Mouse (Mus musculus) gastrocnemius, postnatal 14 days (tissue): ENCODE data around the gene Fbxw21. TPM values are rescaled to one million over a fixed set of nuclear protein-coding genes. Genes with fewer than 3 reads are reported as not detected.
"Not testable (repeated sequence)": the region's sequence is repeated elsewhere in the genome, so short reads cannot be mapped to it uniquely, and the experiment has no call there.

Experiments
- DNase-seq: peaks from one replicate; pipeline ENCODE4 v3.0.0; 2021; ENCODE audit warnings: mixed read lengths
- intact Hi-C: fragments of 180-260 bp; cut with DNase I; formaldehyde crosslinking; loops from one replicate; pipeline ENCODE4 v1.15.1; 2025; ENCODE audit warnings: low total_unique reads
- long read RNA-seq, 2 experiments: library from polyadenylated mRNA; stranded (forward); transcript quantifications; one replicate each; pipeline ENCODE4 v2.0.0; 2021
- total RNA-seq, 2 experiments: library from RNA; stranded (reverse); gene quantifications; 2 replicates each; pipeline ENCODE4 v1.2.3; 2021

Gene Fbxw21
- not detected for total RNA-seq
- long read RNA-seq, experiment 1: 0 reads
- long read RNA-seq, experiment 2: 0 reads

- intact Hi-C loops: no loop called here
- no peak for DNase-seq
Observed at GRCm38 (mm10) chr9:109161941-109162340, at the start of gene Fbxw21. TSS of gene Fbxw21 (minus strand) at chr9:109162041.

- intact Hi-C loops: not testable (repeated sequence)
Observed at GRCm38 (mm10) chr9:109201347-109201746, 39.5 kb upstream of the Fbxw21 start.

GRCm38 (mm10) chr9:109200349-109200748 lies 38.5 kb upstream of the Fbxw21 start:
- intact Hi-C loops: no loop called here

More at GRCm38 (mm10) chr9:109201347-109201746, 39.5 kb upstream of the Fbxw21 start:
- DNase-seq: not testable (repeated sequence)

GRCm38 (mm10) chr9:109199353-109199752 lies 37.5 kb upstream of the Fbxw21 start:
- intact Hi-C loops: no loop called here
- no peak for DNase-seq

More at GRCm38 (mm10) chr9:109200349-109200748, 38.5 kb upstream of the Fbxw21 start:
- no peak for DNase-seq

- intact Hi-C loops, DNase-seq: not testable (repeated sequence)
Observed at GRCm38 (mm10) chr9:109195875-109196274, 34.0 kb upstream of the Fbxw21 start, which contains the start of gene Fbxw13. TSS of gene Fbxw13 (minus strand) at chr9:109195975.

GRCm38 (mm10) chr9:109177208-109177607 lies 15.4 kb upstream of the Fbxw21 start:
- DNase-seq: no peak
- intact Hi-C loops: no loop called here

- intact Hi-C loops: no loop called here
- no peak for DNase-seq
Observed at GRCm38 (mm10) chr9:109176301-109176700, 14.5 kb upstream of the Fbxw21 start.

- no peak for DNase-seq
- intact Hi-C loops: no loop called here
Observed at GRCm38 (mm10) chr9:109167316-109167715, 5.5 kb upstream of the Fbxw21 start.

- DNase-seq, intact Hi-C loops: not testable (repeated sequence)
Observed at GRCm38 (mm10) chr9:109140414-109140813, 21.4 kb downstream of the Fbxw21 start.

- no peak for DNase-seq
- intact Hi-C loops: no loop called here
Observed at GRCm38 (mm10) chr9:109130076-109130475, 31.8 kb downstream of the Fbxw21 start.

GRCm38 (mm10) chr9:109128211-109128610 lies 33.6 kb downstream of the Fbxw21 start:
- intact Hi-C loops: no loop called here

GRCm38 (mm10) chr9:109127076-109127475 lies 34.8 kb downstream of the Fbxw21 start:
- no peak for DNase-seq
- intact Hi-C loops: no loop called here

More at GRCm38 (mm10) chr9:109128211-109128610, 33.6 kb downstream of the Fbxw21 start:
- DNase-seq: no peak

- intact Hi-C loops: no loop called here
- no peak for DNase-seq
Observed at GRCm38 (mm10) chr9:109125481-109125880, 36.4 kb downstream of the Fbxw21 start.

- DNase-seq: no peak
Observed at GRCm38 (mm10) chr9:109125043-109125442, 36.8 kb downstream of the Fbxw21 start.

GRCm38 (mm10) chr9:109124164-109124563 lies 37.7 kb downstream of the Fbxw21 start:
- intact Hi-C loops: loop anchor here (5.0 kb wide), 2 partner anchors 37 to 122 kb away; no protein-coding TSS in a partner anchor
- no peak for DNase-seq

More at GRCm38 (mm10) chr9:109125043-109125442, 36.8 kb downstream of the Fbxw21 start:
- intact Hi-C loops: no loop called here

GRCm38 (mm10) chr9:109123266-109123665 lies 38.6 kb downstream of the Fbxw21 start:
- intact Hi-C loops: loop anchor here (5.0 kb wide), 2 partner anchors 36 to 121 kb away; no protein-coding TSS in a partner anchor

GRCm38 (mm10) chr9:109122553-109123085 lies 39.2 kb downstream of the Fbxw21 start:
- DNase-seq: no peak
- intact Hi-C loops: loop anchor here (5.0 kb wide), 2 partner anchors 35 to 120 kb away; no protein-coding TSS in a partner anchor

More at GRCm38 (mm10) chr9:109123266-109123665, 38.6 kb downstream of the Fbxw21 start:
- DNase-seq: no peak

- no peak for DNase-seq
- intact Hi-C loops: loop anchor here (5.0 kb wide), 2 partner anchors 34 to 119 kb away; no protein-coding TSS in a partner anchor
Observed at GRCm38 (mm10) chr9:109120956-109121355, 40.9 kb downstream of the Fbxw21 start.

GRCm38 (mm10) chr9:109119571-109119970 lies 42.3 kb downstream of the Fbxw21 start:
- intact Hi-C loops: no loop called here
- DNase-seq: no peak

- intact Hi-C loops: no loop called here
- DNase-seq: peak; percentile 37
Observed at GRCm38 (mm10) chr9:109118106-109118505, 43.7 kb downstream of the Fbxw21 start.

- intact Hi-C loops: no loop called here
- no peak for DNase-seq
Observed at GRCm38 (mm10) chr9:109116205-109116604, 45.6 kb downstream of the Fbxw21 start.
